Mouse (Mus musculus): ENCODE data around the gene Ccn5.

Ccn5 gene

DNA sequence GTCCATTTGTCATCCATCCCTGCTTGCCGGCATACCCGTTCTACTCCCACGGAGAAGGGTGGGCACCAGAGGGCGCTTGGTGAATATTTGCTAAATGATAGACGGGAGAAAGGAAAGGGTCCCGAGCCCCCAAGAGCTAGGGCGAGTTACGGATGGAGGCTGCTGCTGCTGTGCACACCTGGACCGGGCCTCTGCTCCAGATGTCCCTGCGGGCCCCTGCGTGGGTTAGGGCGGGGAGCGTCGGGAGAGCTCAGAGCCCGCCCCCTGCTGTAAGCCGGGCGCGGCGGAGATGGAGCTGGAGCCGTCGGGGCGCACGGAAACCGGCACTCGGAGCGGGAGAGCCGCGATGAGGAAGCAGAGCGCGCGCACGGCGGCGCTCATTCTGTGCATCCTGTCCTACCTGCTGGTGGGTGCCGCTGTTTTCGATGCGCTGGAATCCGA lies 32.8 kb downstream of the Ccn5 start, which contains the start of gene Kcnk15:
Kcnk15 (plus strand) TSS at position 191 of the 441 bp plus-strand sequence.
- DNase-seq (ENCODE audit: low read depth) = no peak

DNA sequence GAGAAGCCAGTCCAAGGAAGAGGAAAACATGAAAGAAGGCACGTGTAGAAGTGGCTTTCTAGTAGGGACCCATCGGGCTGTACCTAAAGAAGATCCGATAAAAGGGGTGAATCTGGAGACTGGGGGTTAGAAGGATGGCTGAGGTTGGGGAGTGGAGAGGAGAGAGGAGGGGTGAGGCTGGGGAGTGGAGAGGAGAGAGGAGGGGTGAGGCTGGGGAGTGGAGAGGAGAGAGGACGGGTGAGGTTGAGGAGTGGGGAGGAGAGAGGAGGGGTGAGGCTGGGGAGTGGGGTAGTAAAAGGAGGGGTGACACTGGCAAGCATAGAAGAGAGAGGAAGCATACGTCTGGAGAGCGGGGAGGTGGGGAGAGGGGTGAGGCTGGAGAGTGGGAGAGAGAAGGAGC lies 36.6 kb downstream of the Ccn5 start:
- no peak for DNase-seq (ENCODE audit: low read depth)

DNA sequence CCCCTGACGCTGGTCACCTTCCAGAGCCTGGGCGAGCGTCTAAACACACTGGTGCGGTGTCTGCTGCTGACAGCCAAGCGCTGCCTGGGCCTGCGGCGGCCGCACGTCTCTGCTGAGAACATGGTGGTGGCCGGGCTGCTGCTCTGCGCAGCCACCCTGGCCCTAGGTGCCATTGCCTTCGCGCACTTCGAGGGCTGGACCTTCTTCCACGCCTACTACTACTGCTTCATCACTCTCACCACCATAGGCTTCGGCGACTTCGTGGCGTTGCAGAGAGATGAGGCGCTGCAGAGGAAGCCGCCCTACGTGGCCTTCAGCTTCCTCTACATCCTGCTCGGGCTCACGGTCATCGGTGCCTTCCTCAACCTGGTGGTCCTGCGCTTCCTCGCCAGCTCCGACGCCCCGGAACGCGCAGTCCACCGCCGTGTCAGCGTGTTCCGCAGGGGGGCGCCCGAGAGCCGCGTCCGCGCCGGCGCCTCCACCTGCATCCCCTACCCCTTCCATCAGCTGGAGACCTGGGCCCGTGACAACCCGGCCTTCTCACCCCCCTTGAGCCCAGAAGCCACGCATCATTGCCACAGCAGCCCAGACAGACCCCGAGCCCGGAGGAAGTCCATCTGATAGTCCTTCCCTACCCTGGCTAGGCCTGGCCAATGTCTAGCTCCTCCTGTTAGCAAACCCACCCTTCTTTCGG lies 37.7 kb downstream of the Ccn5 start:
- no peak for DNase-seq (ENCODE audit: low read depth)

DNA sequence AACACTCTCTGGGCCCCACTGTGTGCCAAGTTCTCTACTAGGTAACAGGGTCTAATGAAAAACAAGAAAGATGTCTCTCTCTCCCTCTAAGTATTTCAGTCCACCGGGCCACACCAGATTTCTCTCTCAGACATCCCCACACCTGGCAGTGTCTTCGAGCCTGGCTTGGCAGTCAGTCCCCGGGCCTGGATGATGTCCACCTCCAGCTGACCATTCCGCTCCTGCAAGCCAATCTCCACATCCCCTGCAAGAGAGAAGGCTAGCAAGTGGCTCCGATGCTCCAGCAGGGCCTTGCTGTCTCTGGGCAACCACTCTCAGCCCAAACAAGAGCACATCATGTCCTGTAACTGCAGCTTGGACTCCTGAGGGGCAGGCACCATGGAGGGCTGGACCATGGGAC lies 44.6 kb downstream of the Ccn5 start:
- no peak for DNase-seq (ENCODE audit: low read depth)

DNA sequence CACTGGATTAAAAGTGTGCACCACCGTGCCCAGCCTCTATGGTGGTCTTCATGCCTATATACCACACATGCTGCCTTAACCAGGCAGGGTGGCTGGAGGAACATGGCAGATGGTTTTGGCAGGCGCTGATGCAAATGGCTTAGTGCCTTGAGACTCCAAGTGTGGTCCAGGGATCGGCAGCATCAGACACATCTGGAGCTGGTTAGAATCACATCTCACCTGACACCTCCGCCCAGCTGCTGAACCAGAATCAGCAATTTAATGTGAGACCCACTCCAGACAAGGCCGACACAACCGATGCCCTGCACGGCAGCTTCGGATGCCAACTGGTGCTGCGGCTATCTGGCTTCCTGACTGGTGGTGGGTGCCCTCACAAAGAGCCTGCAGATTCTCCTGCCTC lies 45.4 kb downstream of the Ccn5 start:
- no peak for DNase-seq (ENCODE audit: low read depth)

DNA sequence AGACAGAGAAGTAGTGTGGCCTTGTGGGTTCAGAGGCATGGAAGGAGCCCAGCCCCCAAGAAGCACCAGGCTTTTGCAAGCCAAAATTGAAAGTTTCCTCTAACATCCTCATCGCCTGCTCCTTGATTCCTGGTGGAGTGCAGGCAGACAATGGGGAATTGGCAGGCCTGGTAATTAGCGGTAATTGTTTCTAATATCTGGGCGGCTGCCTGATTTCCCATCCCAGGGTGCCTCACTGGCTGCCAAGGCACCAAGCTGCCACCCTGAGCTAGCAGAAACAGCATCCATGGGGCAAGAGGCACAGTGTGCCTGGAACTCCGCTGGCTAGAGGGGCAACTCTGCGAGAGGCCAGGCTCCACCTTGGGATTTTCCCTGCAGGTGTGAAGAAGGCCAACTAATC lies 49.1 kb downstream of the Ccn5 start:
- no peak for DNase-seq (ENCODE audit: low read depth)

DNA sequence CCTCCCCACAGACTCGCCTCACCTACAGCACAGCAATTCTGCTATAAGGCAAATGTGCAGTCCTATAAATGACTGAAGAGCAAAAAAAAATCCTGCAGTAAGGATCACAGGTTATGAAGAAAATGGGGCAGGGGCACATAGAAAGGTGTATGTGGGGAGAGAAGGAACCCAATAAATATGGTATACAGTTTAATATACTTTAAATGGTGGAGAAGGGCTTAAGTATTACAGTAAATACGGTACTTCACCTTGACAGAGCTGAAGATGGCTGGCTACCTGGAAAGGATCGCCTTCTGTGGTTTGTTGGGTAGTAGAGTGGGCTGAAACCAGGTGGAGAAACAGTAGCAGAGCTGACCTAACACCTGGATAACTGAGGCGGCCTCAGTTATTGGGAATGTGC lies 50.6 kb downstream of the Ccn5 start:
- DNase-seq (ENCODE audit: low read depth) = no peak

DNA sequence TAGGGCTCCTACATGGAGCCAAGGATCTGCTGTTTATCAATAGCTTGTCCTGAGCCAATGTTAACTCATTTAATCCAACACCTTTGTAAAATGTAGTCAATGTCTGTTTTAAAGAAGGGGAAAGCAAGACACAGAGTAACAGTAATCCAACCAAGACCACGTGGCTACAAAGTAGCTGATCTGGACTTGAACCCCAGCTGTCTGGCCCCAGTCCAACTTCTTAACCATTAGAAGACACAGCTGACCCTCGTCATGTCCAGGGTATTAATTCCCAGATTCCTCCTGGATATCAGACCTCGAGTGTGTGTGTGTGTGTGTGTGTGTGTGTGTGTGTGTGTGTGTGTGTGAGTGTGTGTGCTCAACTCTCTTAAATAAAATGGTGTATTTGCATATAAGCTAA lies 51.2 kb downstream of the Ccn5 start:
- no peak for DNase-seq (ENCODE audit: low read depth)

DNA sequence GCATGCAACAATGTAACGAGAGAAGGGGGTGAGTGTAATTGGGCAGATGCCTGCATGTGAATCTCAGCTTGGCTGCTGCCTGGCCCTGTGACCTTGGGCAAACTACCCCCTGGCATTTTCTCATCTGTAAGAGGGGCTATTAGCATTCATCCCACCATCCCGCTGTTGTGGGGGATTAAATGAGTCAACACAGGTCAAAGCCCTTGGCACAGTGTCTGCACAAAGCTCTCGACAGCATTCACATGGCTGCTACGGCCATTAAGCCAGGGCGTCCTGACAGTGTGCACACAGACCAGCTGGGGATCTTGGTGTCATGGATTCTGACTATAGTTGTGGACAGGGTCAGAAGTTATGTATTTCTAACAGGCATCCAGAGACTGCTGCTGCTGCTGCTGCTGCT lies 54.2 kb downstream of the Ccn5 start:
- DNase-seq (ENCODE audit: low read depth) = no peak

DNA sequence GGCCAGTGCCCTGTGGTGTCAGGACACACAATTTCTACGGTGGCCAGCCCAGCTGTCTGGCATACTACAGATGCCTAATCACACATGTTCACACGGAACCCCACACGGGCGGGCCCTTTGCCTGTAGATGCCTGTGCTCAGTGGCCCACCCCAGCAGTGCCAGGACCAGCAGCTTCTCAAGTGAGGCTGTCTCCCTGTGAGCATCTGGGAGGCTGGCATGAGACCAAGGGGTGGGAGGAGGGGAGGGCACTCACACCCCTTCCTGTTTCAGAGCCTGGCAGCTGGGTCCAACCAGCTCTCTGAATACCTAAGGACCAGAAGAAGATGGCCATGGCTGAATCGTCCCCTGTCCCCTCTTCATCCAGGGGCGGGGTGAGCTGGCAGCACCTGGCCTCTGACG lies 54.8 kb downstream of the Ccn5 start:
- DNase-seq (ENCODE audit: low read depth) = no peak

DNA sequence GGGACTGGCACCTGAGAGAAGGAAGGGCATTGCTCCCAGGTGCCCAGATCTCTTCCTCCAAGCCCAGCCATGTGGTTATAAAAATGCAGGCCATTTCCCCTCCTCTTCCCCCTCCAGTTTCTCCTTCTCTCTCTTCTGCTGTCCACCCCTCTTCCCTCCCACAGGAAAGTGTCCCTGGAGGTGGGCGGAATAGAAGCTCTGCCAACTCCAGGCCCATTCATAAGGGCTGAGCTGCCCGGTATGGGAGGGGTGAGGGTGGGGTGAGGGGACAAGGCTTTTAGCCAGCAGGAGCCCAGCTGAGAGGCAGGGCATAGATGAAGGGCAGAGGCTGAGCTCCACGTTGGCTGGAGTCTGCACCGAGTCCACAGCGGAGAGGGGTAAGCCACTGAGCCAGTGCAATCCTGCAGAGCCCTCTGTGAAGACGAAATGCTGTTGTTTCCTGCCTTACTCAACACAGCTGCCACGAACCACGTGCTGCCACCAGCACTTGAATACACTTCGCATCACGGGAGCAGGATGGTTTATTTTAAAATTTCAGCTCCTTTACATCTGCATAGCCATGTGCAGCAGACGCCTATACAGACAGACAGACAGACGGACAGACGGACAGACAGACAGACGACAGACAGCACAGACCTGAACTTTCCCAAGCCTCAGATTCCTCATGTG lies 56.3 kb downstream of the Ccn5 start:
- no peak for DNase-seq (ENCODE audit: low read depth)

DNA sequence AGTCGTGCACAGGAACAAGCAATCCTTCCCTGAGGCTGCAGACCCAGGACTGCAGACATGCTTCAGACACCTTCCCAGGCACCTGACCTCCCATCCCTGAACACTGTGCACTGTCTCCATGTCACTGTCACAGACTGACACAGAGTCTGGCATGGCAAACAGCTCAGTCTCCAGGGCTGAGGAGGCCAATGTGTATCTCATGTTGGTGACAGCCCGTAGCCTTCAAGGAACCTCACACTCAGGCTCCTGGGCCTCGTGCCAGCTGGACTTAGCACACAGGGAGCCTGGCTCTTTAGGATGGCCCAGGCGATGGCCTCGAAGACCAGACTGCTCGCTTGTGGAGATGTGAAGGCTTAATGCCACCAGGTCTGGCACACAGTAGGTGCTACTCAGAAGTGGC lies 60.2 kb downstream of the Ccn5 start:
- no peak for DNase-seq (ENCODE audit: low read depth)

Data from c-Kit-positive CD71-negative TER-119-negative erythroid progenitor cells, embryonic 14.5 days (primary cell).